Mouse (Mus musculus) kidney, adult 2 months (tissue): Measurements from ENCODE around the gene Chrna10.

Experiments used
- CTCF ChIP-seq: fragments of 200-500 bp; conservative IDR thresholded peaks from 2 replicates; pipeline ENCODE4 v1.5.1; 2011; ENCODE audit warnings: low read depth, mild to moderate bottlenecking, control low read depth, low read length, moderate library complexity, mixed read lengths; ENCODE audit not compliant: insufficient read depth, insufficient read length
- POLR2A ChIP-seq: fragments of 200-500 bp; IDR thresholded peaks from one replicate; pipeline ENCODE4 v1.6.1; 2011; ENCODE audit warnings: low read depth, low read length, control low read depth

GRCm38 (mm10) chr7:102109746-102110145 is 6.9 kb downstream of the Chrna10 start:
- no peak for TF ChIP-seq POLR2A
- no peak for TF ChIP-seq CTCF
